Mouse (Mus musculus) spleen, postnatal 10 days (tissue): ENCODE results near the gene Tmem259.

Source experiments
- DNase-seq, 2 experiments: peaks; one replicate each; pipeline ENCODE4 v3.0.0; 2021 to 2022; ENCODE audit warnings: low spot score in 2 of 2

The Tmem259 gene

DNA sequence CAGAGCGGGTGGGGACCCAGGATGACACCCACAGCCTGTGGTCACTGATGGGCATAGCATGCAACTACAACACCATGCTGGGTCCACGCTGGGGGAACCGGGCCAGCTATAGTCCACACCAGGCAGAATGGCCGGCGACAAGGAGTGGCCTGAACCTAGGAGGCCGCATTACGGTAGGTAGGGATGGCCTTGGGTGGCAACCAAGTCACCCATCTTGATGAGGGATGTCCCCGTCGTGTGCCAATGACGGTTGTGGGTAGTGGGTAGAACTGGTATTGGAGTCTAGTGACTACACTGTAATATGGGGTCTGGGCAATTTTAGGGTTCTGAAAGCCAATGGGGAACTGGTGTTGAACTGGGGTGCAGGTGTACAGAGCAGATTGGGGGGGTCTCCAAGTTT is 32.8 kb upstream of the Tmem259 start:
- DNase-seq, result peak in 1 of 2 experiments; percentile 72

DNA sequence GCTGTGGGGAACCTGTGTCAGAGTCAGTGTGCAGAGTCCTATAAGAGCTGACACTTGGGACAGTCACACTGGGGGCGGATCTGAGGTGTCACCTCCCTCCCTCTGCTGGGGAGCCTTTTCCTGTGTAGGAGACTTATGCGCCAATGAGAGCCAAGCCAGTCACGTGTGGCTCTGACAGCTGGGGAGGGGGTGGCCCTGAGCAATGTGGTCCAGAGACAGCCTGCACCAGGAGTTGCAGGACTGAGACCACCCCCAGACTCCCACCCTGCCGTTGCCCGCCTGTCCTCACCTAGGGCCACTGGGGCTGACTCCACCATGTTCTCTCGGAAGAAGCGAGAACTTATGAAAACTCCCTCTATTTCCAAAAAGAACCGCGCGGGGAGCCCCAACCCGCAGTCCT is 32.4 kb upstream of the Tmem259 start, which contains the start of gene Arhgap45:
Gene Arhgap45, plus strand, starts transcription at position 143 of the 400 bp plus-strand sequence.
- peak; percentile 70 to 85 for DNase-seq

DNA sequence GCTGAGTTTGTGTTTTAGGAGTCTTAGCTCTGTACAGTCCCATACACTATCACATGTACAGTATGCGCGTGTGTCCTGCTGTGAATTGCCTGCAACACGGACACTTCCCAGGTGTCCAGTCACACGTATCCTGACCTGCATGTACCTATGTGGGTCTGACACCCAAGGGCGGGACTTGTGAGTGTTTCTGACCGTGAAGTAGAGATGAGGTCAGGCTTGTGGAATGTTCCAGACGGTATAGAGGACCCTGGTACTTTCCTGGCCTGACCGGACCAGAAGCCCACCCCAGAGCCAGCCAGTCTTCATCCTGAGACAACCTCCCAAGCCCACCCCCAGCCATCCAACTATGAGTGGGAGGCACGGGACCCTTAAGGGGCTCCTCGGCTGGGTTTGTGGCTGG is 31.5 kb upstream of the Tmem259 start:
- DNase-seq, result no peak

DNA sequence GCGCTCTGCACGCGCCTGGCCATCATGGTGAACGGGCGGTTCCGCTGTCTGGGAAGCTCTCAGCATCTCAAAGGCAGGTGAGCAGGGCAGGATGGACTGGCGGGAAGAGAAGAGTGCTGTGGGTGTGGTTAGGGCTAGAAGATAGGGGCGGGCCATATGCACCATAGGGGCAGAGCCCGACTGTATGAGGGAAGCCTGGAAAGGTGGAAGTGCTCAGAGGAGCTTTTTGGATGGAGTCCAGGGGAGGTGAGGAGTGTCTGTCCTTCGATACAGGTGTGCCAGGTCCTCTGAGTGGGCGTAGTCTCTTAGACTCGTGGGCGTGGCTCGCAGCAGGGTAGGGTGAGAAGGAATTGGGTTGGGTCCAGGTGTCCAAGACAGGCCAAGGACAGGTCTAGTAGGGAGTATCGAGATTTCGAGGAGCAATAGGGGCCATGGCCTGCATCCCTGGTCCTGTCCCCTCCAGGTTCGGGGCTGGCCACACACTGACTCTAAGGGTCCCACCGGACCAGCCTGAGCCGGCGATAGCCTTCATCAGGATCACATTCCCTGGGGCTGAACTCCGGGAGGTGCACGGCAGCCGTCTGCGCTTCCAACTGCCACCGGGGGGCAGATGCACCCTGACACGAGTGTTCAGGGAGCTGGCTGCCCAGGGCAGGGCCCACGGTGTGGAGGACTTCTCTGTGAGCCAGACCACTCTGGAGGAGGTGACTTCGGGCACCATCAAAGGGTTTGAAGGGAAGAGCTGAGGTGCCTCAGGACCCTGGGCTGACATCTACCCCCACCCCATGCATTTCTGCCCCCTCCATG is 30.6 kb upstream of the Tmem259 start:
- DNase-seq, result peak in 1 of 2 experiments; percentile 60

DNA sequence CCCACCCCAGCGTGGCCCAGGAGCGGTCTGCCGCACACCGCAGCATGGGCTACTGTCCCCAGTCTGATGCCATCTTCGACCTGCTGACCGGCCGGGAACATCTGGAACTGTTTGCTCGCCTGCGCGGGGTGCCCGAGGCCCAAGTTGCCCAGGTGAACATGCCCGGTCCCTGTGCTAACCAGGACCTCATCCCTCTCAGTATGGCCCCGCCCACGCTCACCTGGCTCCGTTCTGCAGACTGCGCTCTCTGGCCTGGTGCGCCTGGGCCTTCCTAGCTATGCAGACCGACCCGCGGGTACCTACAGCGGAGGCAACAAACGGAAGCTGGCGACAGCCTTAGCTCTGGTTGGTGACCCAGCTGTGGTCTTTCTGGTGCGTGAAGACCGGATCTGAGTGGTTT is 29.5 kb upstream of the Tmem259 start:
- no peak for DNase-seq

DNA sequence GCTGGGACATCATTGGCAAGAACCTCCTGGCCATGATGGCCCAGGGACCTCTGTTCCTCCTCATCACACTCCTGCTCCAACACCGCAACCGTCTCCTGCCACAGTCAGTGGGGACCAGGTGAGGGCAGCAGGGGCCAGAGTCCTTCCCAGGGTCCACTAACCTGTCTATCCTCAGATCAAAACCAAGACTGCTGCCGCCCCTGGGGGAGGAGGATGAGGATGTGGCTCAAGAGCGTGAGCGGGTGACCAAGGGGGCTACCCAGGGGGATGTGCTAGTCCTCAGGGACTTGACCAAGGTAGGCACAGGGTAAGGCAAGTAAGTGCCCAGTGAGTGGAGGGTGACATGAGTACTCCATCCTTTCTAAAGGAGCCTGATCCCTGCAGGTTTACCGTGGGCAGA is 27.6 kb upstream of the Tmem259 start:
- no peak for DNase-seq

DNA sequence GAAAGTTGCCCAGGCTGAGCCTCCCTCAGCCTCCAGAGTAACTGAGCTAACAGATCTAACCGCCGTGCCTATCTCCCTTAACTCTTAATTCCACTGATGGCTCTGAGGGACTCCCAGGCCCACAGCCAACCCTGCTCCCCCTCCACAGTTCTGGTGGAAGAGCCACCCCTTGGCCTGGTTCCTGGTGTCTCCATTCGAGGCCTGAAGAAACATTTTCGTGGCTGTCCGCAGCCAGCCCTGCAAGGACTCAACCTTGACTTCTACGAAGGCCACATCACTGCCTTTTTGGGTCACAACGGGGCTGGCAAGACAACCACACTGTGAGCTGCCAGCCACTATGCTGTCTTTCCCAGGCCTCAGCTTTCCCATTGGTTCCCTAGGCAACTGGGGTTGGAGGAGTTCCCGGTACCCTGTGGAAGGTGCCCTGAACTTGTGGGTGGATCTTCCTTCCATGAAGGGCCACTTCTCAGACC is 20.1 kb upstream of the Tmem259 start:
- DNase-seq, result no peak

DNA sequence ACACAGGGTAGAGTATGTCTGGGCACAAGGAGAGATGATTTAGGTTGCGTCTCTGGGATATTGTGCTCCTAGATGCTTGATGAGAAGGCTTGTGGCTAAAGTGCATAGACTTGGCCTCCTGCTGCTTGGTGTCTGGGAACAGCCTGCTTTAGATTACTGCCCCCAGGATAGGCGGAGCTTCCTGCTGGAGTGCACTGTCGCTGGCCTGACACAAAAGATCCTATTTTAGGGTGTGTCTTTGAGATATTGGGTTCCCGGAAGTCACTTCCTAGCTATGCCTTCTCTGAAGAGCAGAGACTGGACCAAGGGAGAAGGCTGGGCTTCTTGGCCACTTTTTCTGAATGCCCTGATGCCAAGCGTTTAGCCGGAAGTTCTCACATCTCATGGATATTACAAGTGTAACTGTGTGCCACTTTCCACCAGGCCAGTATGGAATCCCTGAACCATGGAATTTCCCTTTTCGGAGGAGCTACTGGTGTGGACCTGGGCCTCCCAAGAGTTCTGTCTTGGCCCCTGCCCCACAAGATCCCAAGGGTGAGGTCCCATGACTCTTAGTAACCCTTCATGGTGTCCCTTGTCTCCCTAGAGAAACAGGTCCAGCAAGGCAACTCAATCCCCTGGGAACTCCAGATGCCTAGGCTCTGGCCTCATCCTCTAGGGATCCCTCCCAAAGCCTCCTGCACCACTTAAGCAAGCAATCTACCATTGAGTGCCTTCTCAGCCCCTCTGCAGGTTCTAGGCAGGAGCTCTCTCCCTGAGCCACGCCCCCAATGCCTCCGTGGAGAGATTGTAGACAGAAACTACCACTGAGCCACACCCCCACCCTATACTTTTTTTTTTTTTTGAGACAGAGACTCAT is 19.5 kb upstream of the Tmem259 start:
- peak in 1 of 2 experiments; percentile 47 for DNase-seq

DNA sequence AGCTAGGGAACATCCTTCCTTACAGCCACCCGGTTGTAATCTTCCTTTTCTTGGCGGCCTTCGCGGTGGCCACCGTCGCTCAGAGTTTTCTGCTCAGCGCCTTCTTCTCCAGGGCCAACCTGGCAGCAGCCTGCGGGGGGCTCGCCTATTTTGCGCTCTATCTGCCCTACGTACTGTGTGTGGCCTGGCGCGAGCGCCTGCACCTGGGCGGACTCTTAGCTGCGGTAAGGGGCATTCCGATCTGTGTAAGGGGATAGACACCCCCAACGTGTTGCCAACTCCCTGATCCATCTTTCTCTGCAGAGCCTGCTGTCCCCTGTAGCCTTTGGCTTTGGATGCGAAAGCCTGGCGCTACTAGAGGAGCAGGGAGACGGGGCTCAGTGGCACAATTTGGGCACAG is 18.7 kb upstream of the Tmem259 start:
- DNase-seq, result no peak

DNA sequence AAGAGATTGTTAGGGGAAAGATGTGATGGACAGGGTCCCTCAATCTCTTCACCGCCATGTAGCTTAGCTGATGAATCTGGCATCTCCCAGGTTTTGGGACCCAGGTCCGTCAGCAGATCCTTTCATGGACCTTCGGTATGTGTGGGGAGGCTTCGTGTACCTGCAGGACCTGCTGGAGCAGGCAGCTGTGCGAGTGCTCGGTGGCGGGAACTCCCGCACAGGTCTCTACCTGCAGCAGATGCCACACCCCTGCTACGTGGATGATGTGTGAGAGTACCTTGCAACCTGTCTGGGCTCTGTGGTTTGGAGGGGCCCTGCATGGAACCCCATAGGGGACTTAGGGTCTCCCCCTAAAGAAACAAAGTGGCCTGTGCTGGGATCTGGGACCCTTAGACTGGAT is 17.8 kb upstream of the Tmem259 start:
- no peak for DNase-seq

DNA sequence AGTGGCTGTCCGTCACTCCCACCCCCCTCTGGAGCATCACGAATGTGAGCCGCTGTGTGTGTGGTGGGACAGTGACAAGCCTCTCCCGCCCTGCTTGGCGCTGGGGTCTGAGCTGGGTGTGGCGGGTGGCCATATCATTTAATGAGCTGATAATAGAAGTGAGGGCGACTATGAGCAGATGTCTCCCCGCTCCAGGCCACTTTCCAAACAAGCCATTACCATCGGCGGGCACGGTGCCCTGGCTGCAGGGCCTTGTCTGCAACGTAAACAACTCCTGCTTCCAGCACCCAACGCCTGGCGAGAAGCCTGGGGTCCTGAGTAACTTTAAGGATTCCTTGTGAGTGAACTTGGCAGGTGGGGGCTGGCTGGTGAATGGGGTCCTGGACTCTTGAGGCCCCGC is 13.7 kb upstream of the Tmem259 start:
- DNase-seq, result peak; percentile 36 to 45

DNA sequence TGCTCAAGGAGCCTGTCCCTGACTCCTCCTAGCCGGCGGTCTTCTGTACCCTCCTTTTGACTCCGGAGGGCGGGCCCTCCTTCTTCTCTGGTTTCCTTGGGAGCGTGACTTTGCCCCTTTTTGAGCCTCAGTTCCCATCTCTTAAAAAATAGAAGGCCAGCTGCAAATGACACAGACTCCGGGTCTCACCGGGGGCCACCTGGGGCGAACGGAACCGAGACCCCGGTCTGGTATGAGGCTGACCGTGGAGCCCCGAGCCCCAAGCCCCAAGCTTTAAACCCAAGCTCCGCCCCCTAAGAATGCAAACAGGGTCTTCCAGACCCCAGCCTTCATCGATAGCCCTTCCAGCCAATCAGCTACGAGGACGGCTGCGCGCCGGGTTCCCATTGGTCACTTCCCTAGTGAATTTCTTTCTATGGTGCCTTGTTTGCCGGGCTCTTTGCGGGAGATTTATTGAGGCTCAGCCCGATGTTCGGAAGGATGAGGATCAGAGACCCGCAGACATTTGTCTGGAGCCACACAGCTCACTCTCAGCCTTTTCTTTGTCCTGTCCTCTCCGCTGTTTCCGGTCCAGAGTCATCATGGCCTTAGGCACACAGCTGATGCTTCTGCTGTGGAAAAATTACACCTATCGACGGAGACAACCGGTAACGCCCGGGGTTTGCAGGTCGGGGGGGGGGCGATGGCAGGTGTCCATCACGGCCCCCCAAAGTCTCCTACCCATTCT is 13.1 kb upstream of the Tmem259 start:
- peak; percentile 81 to 82 for DNase-seq

DNA sequence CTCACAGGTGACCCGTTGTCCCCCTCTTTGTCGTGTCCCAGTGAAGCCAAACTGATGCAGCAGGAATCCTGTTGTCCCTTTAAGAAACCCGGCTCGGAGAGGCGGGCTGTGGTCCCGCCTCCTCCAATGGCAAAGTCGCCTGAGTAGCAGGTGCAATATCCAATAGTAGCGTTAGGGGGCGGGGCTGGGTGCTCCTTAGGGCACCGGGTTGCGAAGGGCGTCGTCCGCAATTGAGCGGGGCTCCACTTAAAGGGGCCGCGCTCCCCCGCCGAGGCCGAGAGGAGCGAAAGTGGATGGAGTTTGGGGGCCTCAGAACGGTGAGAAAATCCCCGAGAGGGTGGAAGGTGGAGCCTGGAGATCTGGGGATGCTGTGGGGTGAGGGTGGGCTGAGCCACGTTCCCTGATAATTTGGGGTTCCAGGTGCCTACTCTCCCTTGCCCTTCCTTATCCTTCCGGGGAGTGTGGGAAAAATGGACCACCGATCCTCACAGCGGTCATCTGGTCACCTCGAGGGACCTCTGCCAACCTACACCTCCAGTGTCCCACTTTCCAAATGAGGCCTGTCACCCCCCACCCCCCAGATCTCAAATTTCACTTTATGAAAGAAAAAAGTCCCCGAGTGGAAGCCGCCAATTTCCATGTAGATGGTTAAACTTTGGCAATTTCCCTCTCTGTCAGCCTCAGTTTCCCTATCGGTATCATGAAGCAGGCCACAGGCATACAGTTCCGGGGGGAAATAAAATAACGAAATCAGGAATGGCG is 12.3 kb upstream of the Tmem259 start, which contains the start of gene Abca7:
Gene Abca7, plus strand, starts transcription at position 223 of the 762 bp plus-strand sequence.
- peak; percentile 99 for DNase-seq

DNA sequence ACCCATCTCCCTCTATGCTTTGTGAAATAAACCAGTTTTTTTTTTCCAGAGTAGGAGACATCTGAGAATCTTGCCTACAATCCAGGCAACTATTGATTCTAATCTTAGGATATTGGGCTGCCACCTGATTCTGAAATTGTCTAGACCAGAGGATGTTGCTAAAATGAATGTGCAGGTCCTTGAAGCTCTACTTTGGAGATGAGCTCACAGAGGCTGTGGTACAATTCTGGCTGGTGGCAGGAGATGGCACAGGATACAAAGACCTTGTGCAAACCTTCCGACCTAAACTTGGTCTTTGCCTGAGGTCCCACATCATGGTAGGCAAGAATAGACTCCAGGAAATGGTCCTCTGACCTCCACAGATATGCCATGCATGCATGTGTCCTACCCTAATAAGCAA is 11.5 kb upstream of the Tmem259 start:
- no peak for DNase-seq

DNA sequence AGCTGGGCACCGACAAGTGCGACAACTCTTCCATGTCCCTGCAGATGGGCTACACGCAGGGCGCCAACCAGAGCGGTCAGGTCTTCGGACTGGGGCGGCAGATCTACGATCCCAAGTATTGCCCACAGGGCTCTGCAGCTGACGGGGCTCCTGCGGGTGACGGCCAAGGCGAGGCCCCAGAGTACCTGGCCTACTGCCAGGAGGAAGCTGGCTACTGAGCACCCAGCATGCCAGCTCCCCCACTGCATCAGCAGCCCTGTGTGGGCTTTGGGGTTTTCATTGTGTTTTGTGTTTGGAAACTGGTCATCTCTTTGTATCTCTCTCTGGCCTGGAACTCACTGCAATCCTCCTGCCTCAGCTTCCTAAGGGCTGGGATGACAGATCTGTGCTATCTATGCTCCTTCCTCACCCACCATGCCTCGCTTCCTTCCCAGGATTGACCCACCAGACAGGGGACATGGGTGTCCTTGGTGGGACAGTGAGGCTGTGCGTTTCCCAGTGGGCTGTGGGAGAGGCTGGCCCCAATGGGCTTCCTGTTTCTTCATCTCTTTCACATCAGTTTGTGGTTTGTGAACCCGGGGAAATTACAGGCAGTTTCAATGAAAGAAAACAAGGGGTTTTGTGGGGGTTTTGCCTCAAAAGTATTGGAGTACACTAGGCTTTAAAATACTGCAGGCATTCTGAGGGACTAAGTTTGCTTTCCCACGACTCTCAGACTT is 10.4 kb upstream of the Tmem259 start:
- peak; percentile 56 to 76 for DNase-seq

DNA sequence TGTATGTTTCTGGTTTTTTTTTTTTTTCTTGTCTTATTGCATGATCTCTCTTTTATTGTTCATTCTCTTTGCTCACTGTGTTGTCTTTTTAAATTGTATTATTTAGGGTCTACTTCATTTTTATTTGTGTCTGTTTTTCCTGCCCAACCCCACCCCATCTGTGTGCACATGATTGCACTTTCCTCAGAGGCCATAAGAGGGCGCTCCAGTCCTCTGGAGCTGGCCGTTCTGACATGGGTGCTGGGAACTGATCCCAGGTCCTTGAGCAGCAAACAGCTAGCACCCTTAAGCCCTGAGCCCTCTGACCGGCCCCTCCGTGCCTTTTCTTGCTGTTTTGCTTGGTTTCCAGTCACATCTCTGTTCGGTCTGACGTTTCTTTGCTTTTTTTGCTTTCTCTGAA is 7.4 kb upstream of the Tmem259 start:
- no peak for DNase-seq

DNA sequence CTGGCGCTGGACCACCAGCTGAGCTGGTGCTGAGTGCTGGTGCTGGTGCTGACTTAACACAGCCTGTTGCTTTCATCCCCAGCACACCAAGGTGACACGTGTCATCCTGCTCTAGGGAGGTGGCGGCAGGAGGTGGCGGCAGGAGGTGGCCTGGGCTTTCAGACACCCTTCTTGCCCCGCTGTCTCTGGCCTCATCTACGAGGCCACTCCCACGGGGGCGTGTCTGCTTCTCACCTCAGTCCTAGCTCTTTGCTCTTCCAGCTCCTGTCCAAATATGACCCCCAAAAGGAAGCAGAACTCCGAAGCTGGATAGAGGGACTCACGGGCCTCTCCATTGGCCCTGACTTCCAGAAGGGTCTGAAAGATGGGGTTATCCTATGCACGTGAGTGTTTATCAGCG is 7.0 kb upstream of the Tmem259 start:
- no peak for DNase-seq

DNA sequence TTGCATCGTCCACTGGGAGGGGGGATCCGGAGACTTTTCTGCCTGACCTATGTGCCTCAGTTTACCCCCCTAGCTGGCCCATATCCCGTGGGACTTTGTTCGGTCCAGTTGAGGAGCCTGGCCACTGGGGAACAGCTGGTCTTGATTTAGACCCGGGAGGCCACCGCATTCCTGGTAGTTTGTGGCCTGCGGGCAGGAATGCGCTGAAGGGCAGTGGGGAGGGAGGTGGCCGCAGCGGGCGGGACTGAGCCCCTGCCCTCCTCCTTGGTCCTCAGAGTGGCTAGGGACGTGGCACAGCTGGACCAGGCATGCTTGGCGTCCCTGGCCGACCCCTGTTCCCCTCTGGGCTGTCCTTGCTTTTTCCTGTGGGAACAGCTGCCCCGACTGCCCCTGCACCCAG is 5.7 kb upstream of the Tmem259 start:
- DNase-seq, result no peak

DNA sequence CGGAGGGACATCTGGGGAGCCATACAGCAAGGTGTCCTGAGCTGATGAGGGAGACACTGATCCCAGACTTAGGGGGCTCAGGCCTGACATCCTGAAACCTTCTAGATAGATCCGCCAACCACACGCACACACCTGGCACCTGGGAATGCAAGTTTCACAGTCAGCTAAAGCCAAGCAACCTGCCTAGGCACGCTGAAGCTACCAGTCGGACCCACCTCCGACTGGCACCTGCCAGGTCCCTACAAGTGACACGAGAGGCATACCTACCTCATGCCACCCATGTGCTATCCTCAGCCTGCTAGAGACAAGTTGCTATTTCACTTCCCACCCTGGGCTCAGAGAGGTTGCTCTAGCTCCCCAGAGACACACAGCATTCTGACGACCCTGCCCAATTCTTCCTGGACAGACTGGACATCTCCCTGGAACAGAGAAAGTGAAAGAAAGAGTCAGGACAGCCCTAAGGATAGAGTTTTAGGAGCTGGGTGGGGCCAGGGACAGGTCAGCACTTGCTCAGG is 5.2 kb upstream of the Tmem259 start:
- DNase-seq, result no peak
